Mouse (Mus musculus): ENCODE measurements around the gene Sp8. TPM values are rescaled to one million over a fixed set of nuclear protein-coding genes. Genes with fewer than 3 reads are reported as not detected.

Sp8 gene
- polyA plus RNA-seq, 2 experiments: 0.01 TPM; not detected in 1

DNA sequence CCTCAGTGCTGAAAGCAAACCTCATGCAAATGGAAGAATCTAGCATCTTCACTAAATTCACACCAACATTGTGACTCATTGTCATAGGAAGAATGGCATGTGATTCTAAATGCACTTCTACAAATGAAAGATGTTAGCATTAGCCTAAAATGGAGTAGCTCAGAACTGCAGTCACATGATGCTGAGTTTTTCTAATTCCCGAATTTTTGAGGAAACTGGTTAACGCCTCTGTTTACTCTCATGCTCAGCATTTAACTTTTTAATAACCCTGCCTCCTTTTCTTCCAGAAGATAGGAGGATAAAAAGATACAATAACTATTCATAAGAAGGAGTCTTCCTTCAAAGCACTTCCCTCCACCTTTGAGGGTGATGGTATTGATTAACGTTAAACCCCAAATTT is 1.3 kb upstream of the Sp8 start:
- Histone ChIP-seq H3K36me3 (replicated peaks; ENCODE audit: control insufficient read depth, insufficient read depth, low read depth) (no peaks in the 10 kb centered on the region), H3K27me3 (ENCODE audit: control insufficient read depth, insufficient read depth, low read length) (peaks cover 97% of the 10 kb centered on the region), H3K27ac (no peak overlapping the region), H3K4me2 (ENCODE audit: low read depth) (no peak overlapping the region), H3K4me1 (replicated peaks; ENCODE audit: control insufficient read depth in 2 of 2, insufficient read depth in 2 of 2, low read length in 1 of 2) (no peaks in the 10 kb centered on the region), H3K9me3 (ENCODE audit: control insufficient read depth, low read length) (no peaks in the 10 kb centered on the region), H3K9ac (replicated peaks) (no peak overlapping the region), H3K4me3 (ENCODE audit: insufficient read depth in 1 of 2, low read depth in 2 of 2, low read length in 2 of 2) (no peak overlapping the region)
- TF ChIP-seq CTCF (IDR thresholded peaks at IDR 0.05; ENCODE audit: low read depth) (no peak), EP300 (IDR thresholded peaks at IDR 0.05; ENCODE audit: low read depth) (no peak)
- 6% methylated on average over 3 of the region's 3 CpGs for WGBS (ENCODE audit: insufficient replicate concordance)
- ATAC-seq (ENCODE audit: insufficient read depth): no peak
- no peak for DNase-seq (ENCODE audit: low read depth in 3 of 3, low spot score in 3 of 3)

DNA sequence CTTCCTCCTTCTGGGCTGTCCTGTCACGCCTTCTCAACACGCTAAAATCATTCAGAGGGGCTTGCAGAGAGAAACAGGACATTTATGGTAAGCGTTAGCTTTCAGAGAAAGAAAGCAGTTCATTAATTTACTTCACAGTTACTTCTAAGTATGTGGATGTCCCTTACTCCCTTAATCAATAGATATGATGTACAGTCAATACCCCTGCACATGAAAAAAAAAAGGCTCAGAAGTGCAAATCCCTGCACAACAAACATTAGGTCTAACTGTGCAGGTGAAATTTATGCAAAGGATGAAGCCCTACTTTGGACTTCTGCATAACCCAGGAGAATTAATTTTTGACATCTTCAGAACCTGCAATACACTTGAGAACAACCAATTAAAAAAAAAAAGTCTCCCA is 778 bp upstream of the Sp8 start:
- Histone ChIP-seq H3K4me3 (ENCODE audit: insufficient read depth in 1 of 2, low read depth in 2 of 2, low read length in 2 of 2) (no peak overlapping the region), H3K4me2 (ENCODE audit: low read depth) (no peak overlapping the region), H3K27ac (no peak overlapping the region), H3K27me3 (ENCODE audit: control insufficient read depth, insufficient read depth, low read length) (peaks cover 97% of the 10 kb centered on the region), H3K9ac (replicated peaks) (no peak overlapping the region), H3K9me3 (ENCODE audit: control insufficient read depth, low read length) (no peaks in the 10 kb centered on the region), H3K36me3 (replicated peaks; ENCODE audit: control insufficient read depth, insufficient read depth, low read depth) (no peaks in the 10 kb centered on the region), H3K4me1 (replicated peaks; ENCODE audit: control insufficient read depth in 2 of 2, insufficient read depth in 2 of 2, low read length in 1 of 2) (no peaks in the 10 kb centered on the region)
- 5% methylated on average over 3 of the region's 3 CpGs for WGBS (ENCODE audit: insufficient replicate concordance)
- TF ChIP-seq CTCF (IDR thresholded peaks at IDR 0.05; ENCODE audit: low read depth) (no peak), EP300 (IDR thresholded peaks at IDR 0.05; ENCODE audit: low read depth) (no peak)
- ATAC-seq (ENCODE audit: insufficient read depth) (no peak), DNase-seq (ENCODE audit: low read depth in 3 of 3, low spot score in 3 of 3) (no peak)

DNA sequence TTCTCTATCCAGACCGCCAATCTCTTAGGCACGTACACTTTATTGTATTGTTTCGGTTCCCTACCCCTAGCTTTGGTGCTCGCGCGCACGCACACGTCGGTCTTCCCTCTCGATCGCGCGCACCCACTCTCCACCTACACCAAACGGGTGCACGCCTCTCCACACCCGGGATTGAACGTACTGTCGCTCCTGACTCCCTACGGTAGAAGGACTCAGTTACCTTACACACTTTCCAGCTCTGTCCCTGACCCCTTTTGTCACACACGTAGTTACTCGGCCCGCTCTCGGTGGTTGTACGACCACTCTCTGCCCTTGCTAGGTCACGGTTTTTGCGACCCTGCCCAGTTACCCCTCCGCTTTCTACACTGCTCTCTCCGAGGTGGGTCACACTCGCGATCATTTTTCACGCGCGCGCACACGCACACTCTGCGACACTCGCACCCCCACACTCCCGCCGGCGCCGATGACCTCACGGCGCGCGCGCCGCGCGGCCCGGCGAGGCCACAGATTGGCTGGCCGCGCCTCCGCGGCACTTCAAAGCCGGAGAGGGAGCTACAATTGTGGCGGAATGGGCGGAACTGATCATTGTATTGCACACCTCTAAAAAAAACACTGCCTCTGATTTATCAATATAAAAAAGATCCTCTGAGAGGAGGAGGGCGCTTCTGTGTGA is 656 bp downstream of the Sp8 start:
- peaks cover 95% of the 10 kb centered on the region for H3K27me3 ChIP-seq (ENCODE audit: control insufficient read depth, insufficient read depth, low read length)
- WGBS (ENCODE audit: insufficient replicate concordance): under 1% methylated on average over 59 of the region's 59 CpGs
- TF ChIP-seq CTCF (IDR thresholded peaks at IDR 0.05; ENCODE audit: low read depth) (no peak), EP300 (IDR thresholded peaks at IDR 0.05; ENCODE audit: low read depth) (no peak)
- no peaks in the 10 kb centered on the region for H3K9me3 ChIP-seq (ENCODE audit: control insufficient read depth, low read length)
- peak overlapping the region; percentile 40 to 46 for H3K4me3 ChIP-seq (ENCODE audit: insufficient read depth in 1 of 2, low read depth in 2 of 2, low read length in 2 of 2)
- H3K4me2 ChIP-seq (ENCODE audit: low read depth): peak overlapping the region; percentile 57
- H3K9ac ChIP-seq (replicated peaks): no peak overlapping the region
- H3K4me1 ChIP-seq (replicated peaks; ENCODE audit: control insufficient read depth in 2 of 2, insufficient read depth in 2 of 2, low read length in 1 of 2): no peaks in the 10 kb centered on the region
- no peak overlapping the region for H3K27ac ChIP-seq
- H3K36me3 ChIP-seq (replicated peaks; ENCODE audit: control insufficient read depth, insufficient read depth, low read depth): no peaks in the 10 kb centered on the region
- peak; percentile 28; the same call in 1 of the 2 replicates for ATAC-seq (ENCODE audit: insufficient read depth)
- no peak for DNase-seq (ENCODE audit: low read depth in 3 of 3, low spot score in 3 of 3)

DNA sequence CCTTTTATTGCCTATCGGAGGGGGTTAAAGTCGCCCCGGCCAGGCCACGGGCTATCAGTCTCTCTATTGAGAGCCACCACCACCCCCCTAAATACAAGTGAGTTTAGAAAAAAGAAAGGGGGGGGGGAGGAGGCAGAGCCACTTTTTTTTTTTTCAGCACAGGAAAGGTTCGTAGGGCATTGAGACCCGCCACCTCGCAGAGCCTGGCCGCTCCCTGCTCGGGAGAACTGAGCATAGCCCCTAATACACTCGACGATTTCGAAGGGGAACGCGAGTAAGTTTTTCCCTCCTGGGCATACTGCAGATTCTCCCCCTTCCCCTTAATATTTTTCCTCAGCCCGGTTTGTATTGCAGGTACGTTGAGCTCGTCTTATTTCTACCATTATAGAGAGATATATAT is 1.3 kb downstream of the Sp8 start:
- Histone ChIP-seq H3K9ac (replicated peaks) (no peak overlapping the region), H3K36me3 (replicated peaks; ENCODE audit: control insufficient read depth, insufficient read depth, low read depth) (no peaks in the 10 kb centered on the region), H3K4me2 (ENCODE audit: low read depth) (peak overlapping the region; percentile 57), H3K4me3 (ENCODE audit: insufficient read depth in 1 of 2, low read depth in 2 of 2, low read length in 2 of 2) (peak overlapping the region in 1 of 2 experiments; percentile 40; a peak in 1 of 4 replicates), H3K4me1 (replicated peaks; ENCODE audit: control insufficient read depth in 2 of 2, insufficient read depth in 2 of 2, low read length in 1 of 2) (no peaks in the 10 kb centered on the region), H3K27me3 (ENCODE audit: control insufficient read depth, insufficient read depth, low read length) (peaks cover 92% of the 10 kb centered on the region), H3K9me3 (ENCODE audit: control insufficient read depth, low read length) (no peaks in the 10 kb centered on the region), H3K27ac (no peak overlapping the region)
- DNase-seq (ENCODE audit: low read depth in 3 of 3, low spot score in 3 of 3) (no peak), ATAC-seq (ENCODE audit: insufficient read depth) (no peak)
- TF ChIP-seq CTCF (IDR thresholded peaks at IDR 0.05; ENCODE audit: low read depth): no peak
- no peak for TF ChIP-seq EP300 (IDR thresholded peaks at IDR 0.05; ENCODE audit: low read depth)
- 2% methylated on average over 17 of the region's 17 CpGs for WGBS (ENCODE audit: insufficient replicate concordance)

DNA sequence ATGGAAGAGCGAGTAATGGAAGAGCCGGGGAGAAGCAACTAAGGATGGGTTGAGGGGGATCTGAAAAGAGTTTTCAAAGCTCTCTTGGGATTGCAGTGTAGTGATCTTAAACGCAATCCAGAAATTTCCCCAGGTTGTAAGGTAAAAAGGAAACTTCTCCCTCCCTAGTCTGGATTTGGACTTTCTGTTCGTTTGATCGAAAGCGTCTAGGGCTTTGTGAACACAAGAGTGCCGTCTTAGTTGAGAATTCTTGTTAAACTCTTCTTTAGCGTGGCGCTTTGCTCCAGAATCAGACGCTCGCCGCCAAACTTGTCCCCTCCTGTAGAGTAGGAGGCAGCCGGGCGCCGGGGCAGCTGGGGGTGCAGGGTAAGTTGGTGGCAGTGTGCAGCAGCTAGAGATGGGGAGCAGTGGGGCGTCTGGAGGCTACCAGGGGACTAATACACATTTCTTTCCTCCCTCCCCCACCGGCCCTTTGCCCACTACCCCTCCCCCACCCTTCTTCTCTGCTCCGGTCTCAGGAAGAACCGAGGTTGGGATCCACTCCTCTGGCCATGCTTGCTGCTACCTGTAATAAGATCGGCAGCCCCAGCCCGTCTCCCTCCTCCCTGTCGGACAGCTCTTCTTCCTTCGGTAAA is 1.8 kb downstream of the Sp8 start:
- H3K4me2 ChIP-seq (ENCODE audit: low read depth): peak overlapping the region; percentile 28; the same call in 1 of the 2 replicates
- H3K27ac ChIP-seq: no peak overlapping the region
- H3K36me3 ChIP-seq (replicated peaks; ENCODE audit: control insufficient read depth, insufficient read depth, low read depth): no peaks in the 10 kb centered on the region
- no peaks in the 10 kb centered on the region for H3K9me3 ChIP-seq (ENCODE audit: control insufficient read depth, low read length)
- TF ChIP-seq EP300 (IDR thresholded peaks at IDR 0.05; ENCODE audit: low read depth) (no peak), CTCF (IDR thresholded peaks at IDR 0.05; ENCODE audit: low read depth) (no peak)
- H3K9ac ChIP-seq (replicated peaks): no peak overlapping the region
- ATAC-seq (ENCODE audit: insufficient read depth) (no peak), DNase-seq (ENCODE audit: low read depth in 3 of 3, low spot score in 3 of 3) (no peak)
- WGBS (ENCODE audit: insufficient replicate concordance): 2% methylated on average over 22 of the region's 23 CpGs
- H3K4me3 ChIP-seq (ENCODE audit: insufficient read depth in 1 of 2, low read depth in 2 of 2, low read length in 2 of 2): peak overlapping the region in 1 of 2 experiments; percentile 20; a peak in 1 of 4 replicates
- H3K4me1 ChIP-seq (replicated peaks; ENCODE audit: control insufficient read depth in 2 of 2, insufficient read depth in 2 of 2, low read length in 1 of 2): no peaks in the 10 kb centered on the region
- peaks cover 87% of the 10 kb centered on the region for H3K27me3 ChIP-seq (ENCODE audit: control insufficient read depth, insufficient read depth, low read length)
